16 mouse cellular contexts compared by ENCODE assay signal in genomic region chr5:122506462-122506861, GRCm38 (mm10). TPM values are rescaled to one million over a fixed set of nuclear protein-coding genes. Genes with fewer than 3 reads are reported as not detected.
DNase-seq lines count a peak whose midpoint lies in the region; ATAC-seq and TF ChIP-seq lines count a peak whose summit lies in the region.
"Had no signal": no experiment of that assay in that cellular context is flagged by ENCODE, and none has a peak within 500 bp of the region (broad histone marks: within the 10 kb centered on the region; RNA-seq: fewer than 3 reads in every experiment).

No protein-coding gene starts in this region.

- WGBS in heart, adult 2 months = 86% methylated on average over 3 of the region's 3 CpGs
- 73% methylated on average over 3 of the region's 3 CpGs for WGBS in liver, embryonic 14.5 days (ENCODE audit: insufficient replicate concordance)

- H3K4me1 ChIP-seq in heart, adult 2 months (ENCODE audit: control insufficient read depth, insufficient read depth, low read length) = peaks cover 5% of the 10 kb centered on the region
- H3K4me1 ChIP-seq in liver, embryonic 14.5 days (replicated peaks; ENCODE audit: control insufficient read depth in 2 of 2, insufficient read depth in 2 of 2, low read length in 1 of 2) = peaks cover 4% of the 10 kb centered on the region in 2 experiments

- TF ChIP-seq EP300 in heart, adult 2 months (IDR thresholded peaks at IDR 0.05; ENCODE audit: insufficient read depth, low read depth, low read length) = no peak
- TF ChIP-seq EP300 in liver, embryonic 14.5 days (IDR thresholded peaks at IDR 0.05; ENCODE audit: low read depth) = no peak

- TF ChIP-seq POLR2A in heart, adult 2 months (IDR thresholded peaks at IDR 0.05; ENCODE audit: insufficient read depth, low read depth, low read length) = no peak

- H3K27me3 ChIP-seq in heart, adult 2 months (ENCODE audit: control insufficient read depth, insufficient read depth, low read length) = no peaks in the 10 kb centered on the region
- no peaks in the 10 kb centered on the region; the same call in 1 of the 2 replicates for H3K27me3 ChIP-seq in liver, embryonic 14.5 days (ENCODE audit: control insufficient read depth, insufficient read depth, low read length)
- H3K27me3 ChIP-seq: limb, embryonic 13.5 days; lung, embryonic 15.5 days had no signal

- TF ChIP-seq CTCF in heart, adult 2 months (IDR thresholded peaks at IDR 0.05) = peak; percentile 50
- TF ChIP-seq CTCF in liver, embryonic 14.5 days (IDR thresholded peaks at IDR 0.05; ENCODE audit: low read depth) = peak; percentile 33; the same call in 1 of the 2 replicates

- no peak overlapping the region for H3K9ac ChIP-seq in heart, adult 2 months (ENCODE audit: low read depth, low read length)
- no peak overlapping the region for H3K9ac ChIP-seq in liver, embryonic 14.5 days (replicated peaks)
- H3K9ac ChIP-seq: limb, embryonic 13.5 days; lung, embryonic 15.5 days; midbrain, embryonic 12.5 days had no signal

- intact Hi-C loops in heart, adult 2 months (cut with DNase I) = no loop called here

- peaks cover 3% of the 10 kb centered on the region for H3K9me3 ChIP-seq in liver, embryonic 14.5 days (ENCODE audit: control insufficient read depth, low read length)
- H3K9me3 ChIP-seq: limb, embryonic 13.5 days; lung, embryonic 15.5 days; midbrain, embryonic 12.5 days had no signal

- H3K4me2 ChIP-seq in liver, embryonic 14.5 days (ENCODE audit: low read depth) = no peak overlapping the region
- H3K4me2 ChIP-seq: limb, embryonic 13.5 days; lung, embryonic 15.5 days; midbrain, embryonic 12.5 days had no signal

- ATAC-seq in liver, embryonic 14.5 days (ENCODE audit: insufficient read depth) = no peak

- H3K4me3 ChIP-seq in heart, adult 2 months = no peak overlapping the region
- no peak overlapping the region for H3K4me3 ChIP-seq in liver, embryonic 14.5 days (ENCODE audit: insufficient read depth in 1 of 2, low read depth in 2 of 2, low read length in 2 of 2)
- H3K4me3 ChIP-seq: hindbrain, embryonic 10.5 days; limb, embryonic 13.5 days; lung, embryonic 15.5 days; midbrain, embryonic 12.5 days; myocyte had no signal

- H3K27ac ChIP-seq in heart, adult 2 months = no peak overlapping the region
- no peak overlapping the region for H3K27ac ChIP-seq in liver, embryonic 14.5 days
- H3K27ac ChIP-seq: hindbrain, embryonic 10.5 days; limb, embryonic 13.5 days; lung, embryonic 15.5 days; midbrain, embryonic 12.5 days had no signal

- DNase-seq in heart, adult 2 months = no peak
- DNase-seq in heart, postnatal 4 days = no peak
- no peak for DNase-seq in liver, embryonic 14.5 days (ENCODE audit: low read depth in 3 of 3, low spot score in 3 of 3)
- DNase-seq in liver (no peak), R1 (ENCODE audit: low read depth, low spot score) (peak; percentile 57)
- peak; percentile 49 for DNase-seq in naive thymus-derived CD4-positive, alpha-beta T cell, adult 2 months (ENCODE audit: low read depth)
- no peak for DNase-seq in frontal cortex, adult 2 months (ENCODE audit: extremely low spot score in 1 of 2, low spot score in 1 of 2)
- DNase-seq: adrenal gland, postnatal 14 days; cerebellum, adult 9-10 months; kidney, postnatal 10 days; thymus, adult 2 months had no signal

- H3K79me2 ChIP-seq in heart, adult 2 months (replicated peaks; ENCODE audit: control insufficient read depth, insufficient read depth, low read length) = 0 out of 2 replicates have a peak, but pooled peaks cover under 1% of the 10 kb centered on the region

- no peaks in the 10 kb centered on the region; the same call in 1 of the 2 replicates for H3K36me3 ChIP-seq in heart, adult 2 months (ENCODE audit: control insufficient read depth, insufficient read depth, low read length)
- no peaks in the 10 kb centered on the region for H3K36me3 ChIP-seq in liver, embryonic 14.5 days (replicated peaks; ENCODE audit: control insufficient read depth, insufficient read depth, low read depth)
- H3K36me3 ChIP-seq: hindbrain, embryonic 10.5 days; limb, embryonic 13.5 days; lung, embryonic 15.5 days; midbrain, embryonic 12.5 days had no signal

RNA-seq across cellular contexts. Expression of gene Atp2a2, which starts 4.4 kb away (rescaled TPM):
- over 10,000 TPM; 11,796 to 13,259 TPM for total RNA-seq in heart, adult 2 months (2021)
- polyA plus RNA-seq in heart, adult 2 months (2012; rRNA removed) = 3,546 and 6,285 TPM in 2 replicates
- total RNA-seq in heart, postnatal 4 days (2021) = 1,000 to 10,000 TPM; 5,023 to 5,799 TPM
- 18.9 and 25.9 TPM in 2 replicates for polyA plus RNA-seq in liver, embryonic 14.5 days (2012; rRNA removed)
- 12.8 and 13.1 TPM in 2 replicates for polyA plus RNA-seq in liver, embryonic 14.5 days (2014; fragmentation: Nextera tagmentation; extraction: Ambion mirVana)
- polyA plus RNA-seq in frontal cortex, adult 2 months (2012; rRNA removed) = 269 and 275 TPM in 2 replicates

Comparison
In these comparisons a context has a peak if more than half of its experiments do, and no peak if none do; other contexts are left out.
1. DNase-seq: peak in R1 (single experiment) and naive thymus-derived CD4-positive, alpha-beta T cell, adult 2 months (single experiment); none in heart, adult 2 months (0 of 2), heart, postnatal 4 days (single experiment), liver, embryonic 14.5 days (0 of 3), liver (single experiment) and frontal cortex, adult 2 months (0 of 2).
2. RNA of gene Atp2a2, which starts 4.4 kb away (polyA plus RNA-seq): 3,546 to 6,285 TPM in heart, adult 2 months; 269 to 275 TPM in frontal cortex, adult 2 months and 12.8 to 25.9 TPM in liver, embryonic 14.5 days; every median in the first group is over 10 times any median in the second.